Mouse (Mus musculus): ENCODE measurements around the gene Sarm1.

DNA sequence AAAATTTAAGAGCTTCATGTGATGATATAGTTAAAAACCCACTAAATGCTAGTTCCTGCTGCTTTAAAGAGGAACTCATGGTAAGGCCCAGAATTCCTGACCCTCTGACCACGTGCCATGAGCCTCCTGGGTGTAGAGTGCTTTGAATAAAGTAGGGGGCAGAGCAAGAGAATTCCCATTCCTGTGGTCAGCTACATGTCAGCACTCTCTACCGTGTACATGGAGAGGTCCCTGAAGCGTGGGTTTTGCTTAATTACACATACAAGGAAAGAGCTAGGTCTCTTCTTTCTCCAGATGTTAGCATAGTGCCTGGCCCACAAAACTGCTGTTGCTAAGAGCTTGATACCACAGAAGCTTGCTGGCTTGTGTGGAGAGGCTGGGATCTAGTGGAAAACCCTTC, 7.9 kb upstream of the Sarm1 start:
- TF ChIP-seq POLR2A (IDR thresholded peaks at IDR 0.05; ENCODE audit: control insufficient read depth, low read depth, low read length), result no peak
- TF ChIP-seq CTCF (IDR thresholded peaks at IDR 0.05; ENCODE audit: control insufficient read depth, insufficient read depth, insufficient replicate concordance, low read depth, low read length), result no peak
